Mouse (Mus musculus): Measurements from ENCODE around the gene Prim2. TPM values are rescaled to one million over a fixed set of nuclear protein-coding genes. Genes with fewer than 3 reads are reported as not detected.

Prim2 gene
- polyA plus RNA-seq (2015; fragmentation: Illumina TruSeq; extraction: RNeasy Lipid Tissue Mini Kit (QIAGEN cat#74804); ENCODE audit: insufficient read depth, low read depth, low replicate concordance): 0.68 TPM

DNA sequence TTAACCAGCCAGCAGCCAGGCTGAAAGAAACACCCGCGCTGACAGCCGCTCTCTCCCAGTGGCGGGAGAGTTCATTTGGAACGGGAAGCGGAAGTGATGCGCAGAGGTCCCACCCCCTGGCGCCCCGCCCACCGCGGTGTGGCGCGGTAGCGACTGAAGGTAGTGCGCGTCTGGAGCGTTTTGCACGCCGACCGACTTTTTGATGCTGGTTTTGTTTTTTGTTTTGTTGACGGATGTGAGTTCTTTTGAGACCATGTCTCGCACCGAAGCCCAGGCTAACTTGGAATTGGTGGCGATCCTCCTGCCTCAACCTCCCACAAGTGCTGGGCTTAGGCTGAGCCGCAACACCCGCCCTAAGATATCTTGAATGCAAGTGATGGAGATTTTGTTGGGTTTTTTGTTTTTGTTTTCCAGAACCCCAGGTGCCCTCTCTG, at the start of gene Prim2:
Prim2 (minus strand) TSS at position 88 of the 434 bp plus-strand sequence.

Other genes with a start within 250 kb of the Prim2 start
- 2.8 TPM for gene Rab23, start 50.1 kb upstream of the Prim2 start, polyA plus RNA-seq (2015; fragmentation: Illumina TruSeq; extraction: RNeasy Lipid Tissue Mini Kit (QIAGEN cat#74804); ENCODE audit: insufficient read depth, low read depth, low replicate concordance)
- 1.3 TPM for gene Bag2, start 88.0 kb upstream of the Prim2 start, polyA plus RNA-seq (2015; fragmentation: Illumina TruSeq; extraction: RNeasy Lipid Tissue Mini Kit (QIAGEN cat#74804); ENCODE audit: insufficient read depth, low read depth, low replicate concordance)
- 7.9 TPM for gene Zfp451, start 144.8 kb upstream of the Prim2 start, polyA plus RNA-seq (2015; fragmentation: Illumina TruSeq; extraction: RNeasy Lipid Tissue Mini Kit (QIAGEN cat#74804); ENCODE audit: insufficient read depth, low read depth, low replicate concordance)
- 0.65 TPM for gene Bend6, start 238.0 kb upstream of the Prim2 start, polyA plus RNA-seq (2015; fragmentation: Illumina TruSeq; extraction: RNeasy Lipid Tissue Mini Kit (QIAGEN cat#74804); ENCODE audit: insufficient read depth, low read depth, low replicate concordance)
- 22.9 TPM for gene Dst, start 238.4 kb upstream of the Prim2 start, polyA plus RNA-seq (2015; fragmentation: Illumina TruSeq; extraction: RNeasy Lipid Tissue Mini Kit (QIAGEN cat#74804); ENCODE audit: insufficient read depth, low read depth, low replicate concordance)